Mouse (Mus musculus) forebrain, embryonic 16.5 days (tissue): ENCODE measurements around the gene Bhlhe41. TPM values are rescaled to one million over a fixed set of nuclear protein-coding genes. Genes with fewer than 3 reads are reported as not detected.

Experiments
- ATAC-seq: fragments of 200-750 bp; cut with Nextera tagmentation; 2 replicates; pipeline ENCODE4 v1.8.0; 2017; ENCODE audit warnings: mild to moderate bottlenecking, moderate library complexity
- H3K27ac ChIP-seq: fragments of 300-500 bp; sonication (generic); 2 replicates; pipeline ENCODE4 v1.5.1; 2014; ENCODE audit warnings: low read length, control low read depth
- H3K27me3 ChIP-seq: fragments of 300-500 bp; sonication (generic); replicated peaks from 2 replicates; pipeline ENCODE4 v1.6.1; 2014; ENCODE audit warnings: low read length; ENCODE audit not compliant: control insufficient read depth, insufficient read depth
- H3K36me3 ChIP-seq: fragments of 300-500 bp; sonication (generic); 2 replicates; pipeline ENCODE4 v1.6.1; 2014; ENCODE audit not compliant: control insufficient read depth, insufficient read depth
- H3K4me1 ChIP-seq: fragments of 300-500 bp; sonication (generic); replicated peaks from 2 replicates; pipeline ENCODE4 v1.6.1; 2014; ENCODE audit warnings: low read length; ENCODE audit not compliant: control insufficient read depth, insufficient read depth
- H3K4me2 ChIP-seq: fragments of 300-500 bp; sonication (generic); 2 replicates; pipeline ENCODE4 v1.6.1; 2014; ENCODE audit warnings: mild to moderate bottlenecking, low read length, control low read depth
- H3K4me3 ChIP-seq: fragments of 300-500 bp; sonication (generic); replicated peaks from 2 replicates; pipeline ENCODE4 v1.5.1; 2014; ENCODE audit warnings: mild to moderate bottlenecking, low read length, control low read depth
- H3K9ac ChIP-seq: fragments of 300-500 bp; sonication (generic); replicated peaks from 2 replicates; pipeline ENCODE4 v1.6.1; 2014; ENCODE audit warnings: low read depth, low read length, control low read depth
- H3K9me3 ChIP-seq: fragments of 300-500 bp; sonication (generic); 2 replicates; pipeline ENCODE4 v1.6.1; 2016; ENCODE audit warnings: low read length; ENCODE audit not compliant: control insufficient read depth
- WGBS: fragments of 180-500 bp; shearing (Covaris S2); extraction: QIAGEN DNeasy Blood & Tissue Kit; methylation state at CpG from one replicate; pipeline ENCODE4 v1.1.7; 2014; 5-methylcytosine and 5-hydroxymethylcytosine counted together
- polyA plus RNA-seq: library from polyadenylated mRNA; unstranded; fragments of >200 nt; fragmentation: Nextera tagmentation; extraction: Ambion mirVana; gene quantifications from 2 replicates; pipeline ENCODE4 v1.2.1, GENCODE M21; 2015

Gene Bhlhe41
- 2.6 and 4.5 TPM in 2 replicates for polyA plus RNA-seq

DNA sequence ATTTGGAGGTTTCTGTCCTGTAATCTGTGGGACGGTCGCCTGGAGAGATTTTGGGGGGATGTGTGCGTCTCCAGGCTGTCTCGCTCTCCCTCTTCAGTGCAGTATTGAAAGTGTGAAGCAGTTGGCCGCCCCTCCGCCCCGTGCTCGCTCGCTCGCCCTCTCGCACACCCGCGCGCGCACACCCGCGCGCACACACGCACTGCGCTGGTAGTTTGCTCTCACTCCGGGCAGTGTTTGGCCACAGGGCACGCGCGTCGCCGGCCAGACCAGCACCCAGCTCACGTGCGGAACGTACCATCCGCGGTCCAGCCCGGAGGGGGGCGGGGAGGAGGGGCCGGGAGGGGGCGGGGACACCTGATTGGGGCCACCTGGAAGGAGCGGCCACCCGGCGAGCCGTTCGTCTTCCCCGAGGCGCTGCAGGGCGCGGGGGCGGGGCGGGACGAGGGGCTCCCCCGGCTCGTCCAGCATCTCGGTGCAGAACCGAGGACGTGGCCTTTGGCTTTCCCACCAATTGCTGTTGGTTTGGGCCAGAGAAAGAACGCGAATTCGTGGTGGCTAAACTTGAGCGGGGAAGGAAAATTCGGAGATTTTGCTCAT lies at the start of gene Bhlhe41:
Bhlhe41 (minus strand) TSS at position 270 of the 597 bp plus-strand sequence.
- no peak within 1 kb of the TSS for H3K27ac ChIP-seq
- peak within 1 kb of the TSS; percentile 65 for H3K9ac ChIP-seq
- WGBS: under 1% methylated on average over 47 of the region's 57 CpGs
- peak within 1 kb of the TSS; percentile 99 for H3K4me2 ChIP-seq
- H3K27me3 ChIP-seq: peaks cover 32% of the 10 kb centered on the region
- peak within 1 kb of the TSS; percentile 68 for H3K4me3 ChIP-seq
- H3K4me1 ChIP-seq: peaks cover 34% of the 10 kb centered on the region
- peak; percentile 13 for ATAC-seq
- H3K36me3 ChIP-seq: no peaks in the 10 kb centered on the region
- H3K9me3 ChIP-seq: no peaks in the 10 kb centered on the region

- Histone ChIP-seq H3K4me1 (no peaks in the 10 kb centered on the region), H3K9ac (no peak overlapping the region), H3K27me3 (no peaks in the 10 kb centered on the region), H3K36me3 (no peaks in the 10 kb centered on the region), H3K4me2 (no peak overlapping the region), H3K4me3 (no peak overlapping the region), H3K27ac (no peak overlapping the region), H3K9me3 (no peaks in the 10 kb centered on the region)
- no peak for ATAC-seq
Observed at GRCm38 (mm10) chr6:145912232-145912631, 46.9 kb upstream of the Bhlhe41 start.

GRCm38 (mm10) chr6:145910469-145911426 lies 45.4 kb upstream of the Bhlhe41 start:
- no peak overlapping the region for H3K4me3 ChIP-seq
- WGBS: 60% methylated on average over 3 of the region's 3 CpGs
- ATAC-seq: no peak

GRCm38 (mm10) chr6:145909943-145910342 lies 44.6 kb upstream of the Bhlhe41 start:
- Histone ChIP-seq H3K27me3 (no peaks in the 10 kb centered on the region), H3K9ac (no peak overlapping the region), H3K27ac (no peak overlapping the region), H3K4me3 (no peak overlapping the region), H3K4me2 (no peak overlapping the region), H3K9me3 (no peaks in the 10 kb centered on the region), H3K4me1 (no peaks in the 10 kb centered on the region), H3K36me3 (no peaks in the 10 kb centered on the region)
- no peak for ATAC-seq
- WGBS: 66% methylated on average over 4 of the region's 4 CpGs

More at GRCm38 (mm10) chr6:145910469-145911426, 45.4 kb upstream of the Bhlhe41 start:
- H3K4me1 ChIP-seq: no peaks in the 10 kb centered on the region
- H3K9ac ChIP-seq: no peak overlapping the region
- H3K36me3 ChIP-seq: no peaks in the 10 kb centered on the region
- no peaks in the 10 kb centered on the region for H3K27me3 ChIP-seq
- H3K27ac ChIP-seq: no peak overlapping the region
- H3K4me2 ChIP-seq: no peak overlapping the region
- H3K9me3 ChIP-seq: no peaks in the 10 kb centered on the region

DNA sequence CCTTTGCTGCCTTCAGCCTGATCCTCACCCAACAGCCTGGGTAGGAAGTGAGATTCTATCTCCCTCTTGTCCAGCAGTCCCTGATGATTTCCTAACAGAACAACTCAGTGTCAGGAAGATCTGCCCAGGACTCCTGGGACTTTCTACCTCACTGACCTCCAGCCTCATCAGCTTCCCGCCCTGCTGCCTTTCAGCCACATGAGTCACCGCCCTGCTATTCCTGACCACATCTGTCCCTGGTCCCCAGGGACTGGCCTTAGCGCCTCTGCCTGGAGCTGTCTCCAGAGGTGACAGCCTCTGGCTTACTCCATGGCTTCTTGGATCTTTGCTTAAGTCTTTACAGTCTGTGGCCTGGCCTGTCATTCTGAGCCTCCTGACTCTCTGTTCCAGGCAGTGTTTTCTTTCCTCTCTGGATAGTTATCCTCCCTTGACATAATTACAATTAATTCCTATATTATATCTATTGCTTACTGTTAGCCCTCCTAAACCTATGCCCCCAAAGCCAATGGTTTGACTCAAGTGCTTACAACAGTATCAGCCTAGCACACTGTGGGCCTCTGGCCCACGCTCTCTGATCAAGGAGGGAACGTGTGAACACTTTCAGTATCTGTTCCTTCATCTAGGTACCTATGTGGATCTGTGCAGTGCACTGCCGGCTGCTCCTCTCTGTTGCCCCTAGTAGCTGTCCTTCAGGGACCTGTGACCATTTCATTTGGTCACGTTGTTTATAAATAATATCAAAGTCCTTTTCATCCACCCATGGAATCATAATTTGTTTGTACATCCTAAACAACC lies 40.9 kb upstream of the Bhlhe41 start:
- H3K9ac ChIP-seq: no peak overlapping the region
- 83% methylated on average over 7 of the region's 7 CpGs for WGBS
- H3K4me2 ChIP-seq: no peak overlapping the region
- no peaks in the 10 kb centered on the region for H3K9me3 ChIP-seq
- no peak overlapping the region for H3K27ac ChIP-seq
- no peak for ATAC-seq
- H3K4me3 ChIP-seq: no peak overlapping the region
- H3K36me3 ChIP-seq: no peaks in the 10 kb centered on the region
- H3K4me1 ChIP-seq: no peaks in the 10 kb centered on the region
- H3K27me3 ChIP-seq: no peaks in the 10 kb centered on the region

GRCm38 (mm10) chr6:145904616-145905015 lies 39.3 kb upstream of the Bhlhe41 start:
- Histone ChIP-seq H3K27me3 (no peaks in the 10 kb centered on the region), H3K9me3 (no peaks in the 10 kb centered on the region), H3K9ac (no peak overlapping the region), H3K4me3 (no peak overlapping the region), H3K27ac (no peak overlapping the region), H3K36me3 (no peaks in the 10 kb centered on the region), H3K4me1 (no peaks in the 10 kb centered on the region), H3K4me2 (no peak overlapping the region)
- ATAC-seq: no peak
- 84% methylated on average over 5 of the region's 5 CpGs for WGBS

DNA sequence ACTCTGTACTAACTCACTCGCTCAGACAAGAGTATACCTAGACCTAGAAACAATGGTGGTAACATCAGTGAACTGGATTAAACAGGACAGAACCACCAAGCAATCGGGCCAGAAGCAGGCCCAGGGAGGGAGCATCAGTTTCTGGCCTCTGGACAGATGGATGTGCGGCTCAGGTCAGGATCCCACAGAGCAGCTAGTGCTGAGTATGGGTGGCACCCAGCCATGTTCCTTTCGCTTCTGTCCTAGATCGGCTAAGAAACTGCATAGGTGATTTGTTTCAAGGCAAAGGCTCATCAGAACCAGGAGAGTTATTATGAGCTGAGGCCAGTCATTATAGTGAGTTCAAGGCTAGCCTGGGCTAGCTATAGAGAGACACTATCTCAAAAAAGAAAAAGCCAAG lies 38.8 kb upstream of the Bhlhe41 start:
- Histone ChIP-seq H3K9ac (no peak overlapping the region), H3K27ac (no peak overlapping the region), H3K4me2 (no peak overlapping the region), H3K36me3 (no peaks in the 10 kb centered on the region), H3K9me3 (no peaks in the 10 kb centered on the region), H3K4me1 (no peaks in the 10 kb centered on the region), H3K27me3 (no peaks in the 10 kb centered on the region), H3K4me3 (no peak overlapping the region)
- no peak for ATAC-seq
- WGBS: 92% methylated on average over 5 of the region's 5 CpGs

DNA sequence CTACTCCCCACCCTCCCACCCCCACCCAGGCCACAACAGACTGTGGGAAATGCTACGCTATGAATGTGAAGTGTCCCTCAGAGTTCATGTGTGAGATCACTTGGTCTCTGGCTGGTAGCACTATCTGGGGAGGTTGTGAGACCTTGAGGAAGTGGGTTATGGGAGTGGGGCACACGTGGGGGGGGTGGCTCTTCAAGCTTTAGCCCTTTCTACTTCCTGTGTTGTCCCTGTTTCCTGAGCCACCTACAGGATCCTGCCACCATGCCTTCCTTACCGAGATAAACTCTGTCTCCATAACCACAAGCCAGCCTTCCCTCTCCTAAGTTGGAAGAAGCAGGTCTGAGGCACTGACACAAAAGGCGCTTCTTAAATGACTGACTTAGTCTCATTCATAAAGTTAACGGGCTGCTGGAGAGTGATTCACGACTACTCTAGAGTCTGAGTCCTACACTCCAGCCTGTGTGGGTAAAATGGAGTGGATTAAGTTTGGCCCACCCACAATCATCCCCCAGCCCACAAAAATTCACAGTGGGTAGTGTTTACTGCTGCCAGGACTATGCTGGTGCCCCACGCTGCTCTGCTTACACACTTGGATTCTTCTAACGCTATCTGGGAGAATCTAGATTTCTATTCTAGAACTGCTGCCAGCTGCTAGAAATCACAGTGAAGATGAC lies 29.4 kb upstream of the Bhlhe41 start:
- no peak overlapping the region for H3K4me3 ChIP-seq
- no peak for ATAC-seq
- H3K4me2 ChIP-seq: no peak overlapping the region
- H3K9ac ChIP-seq: no peak overlapping the region
- no peak overlapping the region for H3K27ac ChIP-seq
- H3K27me3 ChIP-seq: no peaks in the 10 kb centered on the region
- no peaks in the 10 kb centered on the region for H3K36me3 ChIP-seq
- WGBS: 48% methylated on average over 8 of the region's 8 CpGs
- H3K4me1 ChIP-seq: no peaks in the 10 kb centered on the region
- H3K9me3 ChIP-seq: no peaks in the 10 kb centered on the region
